Mouse (Mus musculus): ENCODE results near the gene Lmna.

GRCm38 (mm10) chr3:88440500-88441381 is 69.0 kb downstream of the Lmna start:
- TF ChIP-seq HCFC1 (IDR thresholded peaks at IDR 0.05; ENCODE audit: borderline replicate concordance, insufficient read depth, low read length) (no peak), ZC3H11A (IDR thresholded peaks at IDR 0.05; ENCODE audit: borderline replicate concordance, low read depth, low read length) (no peak), MAFK (IDR thresholded peaks at IDR 0.05; ENCODE audit: insufficient read depth, low read depth, low read length) (no peak), CHD2 (IDR thresholded peaks at IDR 0.05; ENCODE audit: low read depth, low read length) (no peak)
